Mouse (Mus musculus): ENCODE results near the gene Wdr5.

GRCm38 (mm10) chr2:27504113-27504885 lies 10.7 kb upstream of the Wdr5 start:
- TF ChIP-seq CTCF (IDR thresholded peaks at IDR 0.05; ENCODE audit: low read depth, low read length) (no peak), POLR2A (IDR thresholded peaks at IDR 0.05; ENCODE audit: extremely low read depth, insufficient read depth, low read length) (no peak)
